Comparison of ENCODE assay signal across 9 mouse cellular contexts in the genomic region with DNA sequence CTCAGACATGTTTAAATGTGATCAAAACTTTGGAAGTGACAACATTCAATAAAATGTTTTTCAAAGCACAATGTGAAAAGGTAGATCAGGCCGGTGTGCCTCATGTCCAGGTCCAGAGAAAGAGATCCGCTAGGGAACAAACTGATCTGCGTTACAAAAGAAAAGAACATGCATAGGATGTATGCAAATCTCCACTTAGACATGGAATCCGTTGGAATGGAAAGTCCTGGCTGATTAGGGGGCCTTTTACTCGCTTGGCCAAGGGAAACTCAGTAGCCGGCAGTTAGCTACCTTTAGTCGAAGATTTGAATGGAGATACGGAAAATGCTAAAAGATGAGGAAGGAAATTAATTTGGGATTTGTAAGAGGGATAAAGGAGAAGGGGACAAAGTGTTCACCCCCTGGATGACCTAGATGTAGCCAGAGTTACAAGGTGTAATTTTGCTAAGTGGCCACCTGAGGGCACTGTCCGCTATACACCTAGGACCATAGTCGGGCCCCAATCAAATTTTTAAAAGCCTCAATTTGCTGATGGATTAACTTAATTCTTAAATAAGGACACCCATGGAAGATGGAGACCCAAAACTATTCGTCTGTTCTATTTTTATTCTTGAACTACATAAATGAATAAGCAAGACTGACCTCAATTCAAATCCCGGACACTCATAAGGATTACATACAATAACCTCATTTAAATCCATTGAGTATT.
DNase-seq lines count a peak whose midpoint lies in the region; ATAC-seq and TF ChIP-seq lines count a peak whose summit lies in the region.
"Had no signal": no experiment of that assay in that cellular context is flagged by ENCODE, and none has a peak within 500 bp of the region (broad histone marks: within the 10 kb centered on the region; RNA-seq: fewer than 3 reads in every experiment).

No protein-coding gene starts in this region.

- no peak overlapping the region for H3K9ac ChIP-seq in midbrain, embryonic 15.5 days
- H3K9ac ChIP-seq: limb, embryonic 13.5 days had no signal

- H3K27ac ChIP-seq in heart, embryonic 10.5 days: no peak overlapping the region
- no peak overlapping the region for H3K27ac ChIP-seq in embryonic fibroblast, embryonic 13.5 days (ENCODE audit: insufficient read depth, low read length)
- peak overlapping the region; percentile 67 for H3K27ac ChIP-seq in midbrain, embryonic 15.5 days

- H3K9me3 ChIP-seq in heart, embryonic 10.5 days: no peaks in the 10 kb centered on the region
- H3K9me3 ChIP-seq in midbrain, embryonic 15.5 days: no peaks in the 10 kb centered on the region
- H3K9me3 ChIP-seq: limb, embryonic 13.5 days had no signal

- H3K36me3 ChIP-seq in heart, embryonic 10.5 days: no peaks in the 10 kb centered on the region
- H3K36me3 ChIP-seq in midbrain, embryonic 15.5 days (replicated peaks): no peaks in the 10 kb centered on the region
- H3K36me3 ChIP-seq: limb, embryonic 13.5 days had no signal

- no peaks in the 10 kb centered on the region for H3K27me3 ChIP-seq in heart, embryonic 10.5 days (ENCODE audit: insufficient read depth, poor library complexity, severe bottlenecking)
- H3K27me3 ChIP-seq in midbrain, embryonic 15.5 days (replicated peaks): no peaks in the 10 kb centered on the region
- H3K27me3 ChIP-seq: limb, embryonic 13.5 days had no signal

- 34% methylated on average over 12 of the region's 12 CpGs for WGBS in heart, embryonic 10.5 days
- WGBS in midbrain, embryonic 15.5 days: 33% methylated on average over 12 of the region's 12 CpGs

- peak; percentile 70 for ATAC-seq in activated CD4-positive, CD25-positive, alpha-beta regulatory T cell, adult 4 months
- peak; percentile 35; the same call in 1 of the 2 replicates for ATAC-seq in midbrain, embryonic 15.5 days (replicated peaks)

- no peak overlapping the region for H3K4me3 ChIP-seq in heart, embryonic 10.5 days
- H3K4me3 ChIP-seq in embryonic fibroblast, embryonic 13.5 days (ENCODE audit: insufficient read depth, low read length): no peak overlapping the region
- H3K4me3 ChIP-seq in midbrain, embryonic 15.5 days: no peak overlapping the region
- H3K4me3 ChIP-seq: limb, embryonic 13.5 days had no signal

- TF ChIP-seq CTCF in embryonic fibroblast, embryonic 13.5 days (IDR thresholded peaks at IDR 0.05; ENCODE audit: borderline replicate concordance, insufficient read depth, low read length): peak; percentile 4; the same call in 1 of the 2 replicates

- no peak for TF ChIP-seq POLR2A in embryonic fibroblast, embryonic 13.5 days (IDR thresholded peaks at IDR 0.05; ENCODE audit: low read depth, low read length)

- H3K4me1 ChIP-seq in heart, embryonic 10.5 days: no peaks in the 10 kb centered on the region
- H3K4me1 ChIP-seq in embryonic fibroblast, embryonic 13.5 days (ENCODE audit: control insufficient read depth, insufficient read depth, low read length): no peaks in the 10 kb centered on the region
- peaks cover 13% of the 10 kb centered on the region for H3K4me1 ChIP-seq in midbrain, embryonic 15.5 days

- DNase-seq in heart, postnatal 4 days: peak; percentile 9
- DNase-seq in heart, embryonic 10.5 days (ENCODE audit: low spot score): no peak
- peak; percentile 44 for DNase-seq in A20 (ENCODE audit: low read depth, low spot score)
- no peak for DNase-seq in layer of hippocampus, adult 11-12 months (ENCODE audit: low spot score)
- DNase-seq in layer of hippocampus, adult 9-10 months (ENCODE audit: low spot score): no peak

- H3K4me2 ChIP-seq in midbrain, embryonic 15.5 days: no peak overlapping the region

Comparison
In these comparisons a context has a peak if more than half of its experiments do, and no peak if none do; other contexts are left out.
1. DNase-seq: peak in heart, postnatal 4 days (single experiment) and A20 (single experiment); none in heart, embryonic 10.5 days (single experiment), layer of hippocampus, adult 11-12 months (single experiment) and layer of hippocampus, adult 9-10 months (single experiment).